Mouse (Mus musculus): Measurements from ENCODE around the gene Gm6268.

Gene Gm6268

DNA sequence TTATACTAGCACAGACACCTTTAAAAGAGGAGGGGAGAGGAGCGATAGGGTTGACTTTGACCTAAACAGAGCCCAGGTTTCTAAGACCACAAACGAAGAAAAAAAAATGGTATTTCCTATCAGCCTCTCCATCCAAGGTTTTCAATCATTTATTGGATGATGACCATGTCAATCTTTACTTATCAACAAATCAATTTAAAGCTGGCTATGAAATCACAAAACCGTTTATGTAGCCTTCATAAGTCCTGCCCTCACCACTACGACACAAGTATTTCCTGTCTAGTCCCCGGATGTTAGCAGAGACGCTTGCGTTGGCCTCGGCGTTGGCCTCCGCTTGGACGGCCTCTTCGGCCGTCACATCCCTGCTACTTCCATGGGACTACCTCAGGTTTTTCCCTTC is at the start of gene Gm6268:
TSS of gene Gm6268 (plus strand) at position 301 of the 400 bp plus-strand sequence.
- DNase-seq (ENCODE audit: low spot score in 2 of 2) = no peak

DNA sequence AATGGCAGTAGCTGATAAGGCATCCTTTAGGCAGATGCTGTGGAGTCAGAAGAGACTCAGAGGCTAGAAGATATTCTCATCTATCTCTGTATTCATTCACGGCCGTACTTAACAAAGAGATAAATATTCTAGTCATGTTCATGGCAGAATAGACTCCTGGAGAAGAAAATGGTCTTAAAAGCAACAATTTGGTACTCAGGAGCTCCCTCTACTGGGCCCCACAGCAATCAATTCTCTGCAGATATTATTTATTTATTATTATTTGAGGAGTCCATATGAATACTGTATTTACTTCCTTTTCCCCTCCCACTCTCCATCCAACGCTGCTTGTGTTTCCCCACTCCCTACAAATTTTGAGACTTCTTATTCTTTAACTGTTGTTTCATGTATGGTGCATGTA is 48.6 kb upstream of the Gm6268 start:
- DNase-seq (ENCODE audit: low spot score in 2 of 2) = no peak

DNA sequence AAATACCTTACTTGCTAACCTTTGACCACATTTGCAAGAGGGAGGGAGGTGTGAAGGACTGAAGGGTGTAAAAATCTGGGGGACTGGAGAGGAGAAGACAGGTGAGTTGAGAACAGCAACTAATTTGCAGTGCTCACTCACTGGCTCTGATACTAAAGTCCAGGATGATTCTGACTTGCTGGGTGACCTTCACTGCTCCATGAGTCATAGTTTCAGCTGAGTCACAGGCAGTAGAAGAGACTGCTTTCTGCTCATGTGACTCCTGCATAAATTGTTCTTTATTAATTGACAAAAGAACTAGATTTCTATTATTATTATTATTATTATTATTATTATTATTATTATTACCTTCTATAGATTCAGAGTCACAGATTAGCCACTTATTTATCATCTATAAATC is 15.7 kb upstream of the Gm6268 start:
- no peak for DNase-seq (ENCODE audit: low spot score in 2 of 2)

DNA sequence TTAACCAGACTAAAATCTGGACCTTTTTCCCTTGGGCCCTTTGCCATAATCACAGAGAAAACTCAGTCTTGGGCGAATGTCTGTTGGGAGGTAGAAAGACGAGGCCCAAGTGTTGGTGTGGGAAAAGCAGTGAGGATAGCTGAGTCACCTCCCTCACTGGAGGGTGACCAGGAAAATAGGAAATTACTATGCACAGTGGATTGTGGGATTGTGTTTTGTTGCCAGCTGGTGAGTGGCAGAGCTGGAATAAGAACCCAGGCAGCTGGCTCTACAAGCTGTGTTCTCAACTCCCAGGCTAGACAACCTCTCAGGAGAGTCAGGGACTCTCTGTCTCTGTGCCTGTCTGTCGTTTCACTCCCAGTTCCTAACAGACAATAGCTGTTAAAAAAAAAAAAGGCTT is 11.1 kb upstream of the Gm6268 start:
- DNase-seq (ENCODE audit: low spot score in 2 of 2) = peak in 1 of 2 experiments; percentile 23

DNA sequence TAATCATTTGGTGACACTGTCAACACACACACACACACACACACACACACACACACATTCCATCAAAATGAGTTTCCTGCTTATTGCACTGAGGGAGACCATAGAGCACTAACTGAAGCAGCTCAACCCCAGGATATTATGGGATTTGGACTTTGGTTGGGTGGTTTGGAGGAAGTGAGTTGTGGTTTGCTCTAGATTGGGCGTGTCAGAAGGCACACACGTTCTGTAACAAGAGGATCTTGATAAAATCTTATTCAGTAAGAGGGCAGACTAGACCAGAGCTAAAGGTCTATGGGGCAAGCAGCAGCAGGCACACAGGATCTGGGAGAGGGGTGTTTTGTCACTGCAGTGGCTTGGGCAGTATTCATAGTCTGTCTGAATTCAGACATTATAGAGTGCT is 10.6 kb upstream of the Gm6268 start:
- DNase-seq (ENCODE audit: low spot score in 2 of 2) = no peak

DNA sequence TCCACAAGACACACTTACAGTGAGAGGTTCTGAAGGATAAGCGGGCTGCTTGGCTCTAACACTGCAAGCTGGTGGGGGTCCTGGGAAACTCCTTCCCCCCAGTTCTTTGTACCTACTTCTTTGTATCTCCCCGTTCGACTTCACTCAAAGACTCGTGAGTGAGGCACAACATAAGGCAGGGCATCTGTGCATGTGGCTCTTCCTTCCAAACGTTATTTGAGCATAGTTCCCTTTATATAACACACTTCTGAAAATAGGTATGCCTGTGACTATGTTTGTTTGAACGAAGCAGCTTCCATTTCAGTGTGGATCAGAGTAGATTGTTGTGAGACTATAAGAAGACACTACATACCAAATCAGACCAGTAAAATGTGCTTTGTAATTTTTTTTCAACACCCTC is 8.4 kb upstream of the Gm6268 start:
- DNase-seq (ENCODE audit: low spot score in 2 of 2) = no peak

DNA sequence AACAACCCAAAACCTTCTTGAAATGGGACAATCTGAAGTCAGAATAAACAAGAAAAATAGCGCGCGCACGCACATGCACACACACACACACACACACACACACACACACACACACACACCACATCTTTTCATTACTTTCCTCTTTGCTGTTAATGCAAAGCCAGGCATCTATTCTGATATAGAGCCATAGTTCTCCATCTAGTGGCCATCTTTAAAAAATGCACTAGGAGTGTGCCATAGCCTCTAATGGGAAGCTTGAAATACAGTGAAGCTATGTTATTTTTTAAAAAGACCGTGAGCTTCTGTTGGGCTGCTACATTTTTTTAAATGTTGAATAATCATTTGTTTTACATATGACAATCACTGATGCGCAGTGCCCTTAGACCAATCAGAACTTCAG is 7.8 kb upstream of the Gm6268 start:
- DNase-seq (ENCODE audit: low spot score in 2 of 2) = no peak

DNA sequence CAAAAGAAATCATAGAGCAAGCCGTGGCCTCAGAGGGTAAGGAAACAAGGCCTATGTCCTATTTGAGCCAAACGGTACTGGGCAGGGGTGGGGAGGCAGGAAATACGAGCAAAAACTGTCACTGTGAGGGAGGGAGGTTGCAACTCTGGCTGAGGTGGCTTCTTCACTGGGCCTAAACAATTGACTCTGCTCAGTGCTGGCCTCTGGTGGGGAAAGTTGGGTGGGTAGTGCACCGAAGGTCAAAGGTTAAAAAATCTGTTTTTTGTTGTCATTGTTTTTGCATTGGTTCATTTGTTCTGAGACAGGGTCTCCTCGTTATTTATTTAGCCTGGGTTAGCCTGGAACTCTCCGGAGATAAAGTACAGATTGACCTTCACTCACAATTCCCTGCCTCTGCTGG is 1.2 kb downstream of the Gm6268 start:
- no peak for DNase-seq (ENCODE audit: low spot score in 2 of 2)

DNA sequence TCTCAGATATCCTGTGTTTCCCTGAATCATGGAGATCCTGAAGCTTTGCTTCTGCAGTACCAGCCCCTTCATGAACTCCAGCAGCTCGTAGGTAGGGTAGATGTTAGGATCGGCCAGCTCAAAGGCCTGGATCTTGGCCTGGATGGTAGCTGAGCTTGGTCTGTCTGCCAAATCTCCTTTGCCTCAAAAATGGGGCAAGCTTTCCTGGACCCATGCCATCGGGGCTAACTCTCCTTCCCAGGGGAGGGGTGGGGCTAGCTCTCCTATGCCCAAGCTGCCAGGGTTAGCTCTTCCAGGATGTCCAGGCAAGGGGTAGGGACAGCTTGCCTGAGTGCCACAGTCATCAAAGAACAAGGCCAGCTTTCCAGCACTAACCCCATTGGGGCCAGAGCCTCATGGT is 18.1 kb downstream of the Gm6268 start:
- DNase-seq (ENCODE audit: low spot score in 2 of 2) = no peak

DNA sequence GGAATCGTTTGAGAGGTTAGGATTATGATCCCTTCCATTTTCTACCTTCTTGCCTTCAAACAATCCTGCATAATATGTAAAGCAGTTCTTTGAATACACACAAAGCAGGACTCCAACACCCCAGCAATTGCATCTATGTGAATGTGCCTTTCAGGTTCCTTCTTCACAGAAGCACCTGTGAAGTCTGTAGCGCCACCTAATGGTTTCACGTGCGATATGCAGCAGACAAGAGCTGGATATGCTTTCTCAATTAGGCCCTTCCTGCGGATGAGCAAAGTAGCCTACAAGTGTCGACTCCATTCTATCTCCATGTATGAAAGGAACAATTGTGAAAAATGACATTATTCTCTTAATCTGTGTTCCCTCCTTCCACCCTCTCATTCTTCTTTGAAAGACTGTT is 33.9 kb downstream of the Gm6268 start:
- DNase-seq (ENCODE audit: low spot score in 2 of 2) = no peak

DNA sequence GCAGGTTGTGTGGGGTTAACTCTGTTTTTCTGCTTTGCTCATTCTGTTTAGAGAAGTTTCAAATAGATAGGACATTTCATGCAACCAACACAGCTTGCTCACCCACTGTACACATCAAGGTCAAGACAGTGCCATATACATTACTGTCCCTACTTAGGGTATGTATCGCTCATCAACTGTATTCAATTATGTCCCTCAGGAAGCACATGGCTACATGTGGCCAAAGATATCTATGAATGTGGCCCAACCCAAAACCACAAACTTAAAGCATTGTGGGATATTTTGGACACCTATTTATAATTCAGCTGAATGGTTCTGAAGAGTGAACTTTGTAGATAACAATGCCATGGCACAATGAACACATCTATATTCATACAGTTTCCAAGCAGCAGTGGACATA is 36.9 kb downstream of the Gm6268 start:
- no peak for DNase-seq (ENCODE audit: low spot score in 2 of 2)
